Mouse (Mus musculus): ENCODE measurements around the gene Nr2f1.

DNA sequence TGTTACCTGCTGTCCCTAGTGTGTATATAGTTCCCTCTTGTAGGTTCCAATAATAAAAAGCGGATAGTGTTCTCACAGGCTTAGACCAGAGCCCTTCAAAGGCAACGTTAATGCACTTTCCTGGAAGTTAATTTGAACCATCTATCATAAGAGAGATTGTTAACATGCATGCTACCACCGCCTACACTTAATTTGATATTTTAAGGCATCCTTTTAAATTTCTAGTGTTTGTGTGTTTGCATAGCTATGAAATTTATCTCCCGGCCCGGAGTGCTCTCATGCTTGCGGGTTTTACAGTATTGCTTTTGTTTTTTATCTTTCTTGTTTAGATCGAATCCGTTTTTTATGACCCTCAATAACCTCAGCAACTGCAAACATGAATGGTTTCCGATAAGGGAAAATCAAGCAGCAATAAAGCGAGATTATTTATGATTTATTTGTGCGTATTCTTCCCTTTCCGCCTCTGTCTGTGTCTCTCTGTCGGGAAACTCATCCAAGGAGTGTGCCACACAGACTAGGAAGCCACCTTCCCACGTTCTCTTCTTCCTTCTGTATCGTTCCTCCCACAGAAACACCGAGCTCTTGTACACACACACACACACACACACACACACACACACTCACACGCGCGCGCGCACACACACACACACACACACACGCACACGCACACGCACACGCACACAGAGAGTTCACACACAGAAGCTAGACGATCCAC is 5.3 kb downstream of the Nr2f1 start:
- no peak for TF ChIP-seq CTCF (IDR thresholded peaks at IDR 0.05; ENCODE audit: low read depth, low read length)
- TF ChIP-seq POLR2A (IDR thresholded peaks at IDR 0.05; ENCODE audit: borderline replicate concordance, low read depth, low read length) = no peak

All from bone marrow macrophage, adult 2 months (primary cell).